Mouse (Mus musculus) bone marrow macrophage, adult 2 months (primary cell): ENCODE measurements around the gene Slc4a11.

Experiments used
- CTCF ChIP-seq: IDR thresholded peaks from 2 replicates; pipeline ENCODE4 v1.5.1; 2012; ENCODE audit warnings: low read depth, mild to moderate bottlenecking, low read length, moderate library complexity
- POLR2A ChIP-seq: IDR thresholded peaks from 2 replicates; pipeline ENCODE4 v1.6.1; 2012; ENCODE audit warnings: mild to moderate bottlenecking, low read depth, low read length, borderline replicate concordance

GRCm38 (mm10) chr2:130693563-130693962 is 3.8 kb downstream of the Slc4a11 start:
- TF ChIP-seq CTCF (no peak), POLR2A (no peak)
